Mouse (Mus musculus) CH12.LX (cell line): ENCODE data around the gene Ina. TPM values are rescaled to one million over a fixed set of nuclear protein-coding genes. Genes with fewer than 3 reads are reported as not detected.
A peak's percentile ranks its signal among the peaks of the same experiment; 100 is the strongest.

ENCODE experiments used
- DNase-seq: peaks from one replicate; pipeline ENCODE4 v3.0.0-alpha.2; 2013; ENCODE audit errors: extremely low read depth
- H3K27ac ChIP-seq: 2 replicates; pipeline ENCODE4 v1.5.1; 2012; ENCODE audit warnings: low read depth, mild to moderate bottlenecking, control low read depth, moderate library complexity; ENCODE audit not compliant: insufficient read depth
- H3K27me3 ChIP-seq: replicated peaks from 2 replicates; pipeline ENCODE3; 2012; ENCODE audit warnings: inconsistent platforms
- H3K36me3 ChIP-seq, 2 experiments: replicated peaks in 1 of 2; 2 replicates each; pipeline versions ENCODE3 to v1.6.1; 2012; ENCODE audit warnings: inconsistent platforms in 1 of 2, low read length in 1 of 2, mild to moderate bottlenecking in 1 of 2, mixed read lengths in 1 of 2, moderate library complexity in 1 of 2; ENCODE audit not compliant: control insufficient read depth in 1 of 2, insufficient read depth in 1 of 2
- H3K4me1 ChIP-seq, 2 experiments: 2 replicates each; pipeline ENCODE4 v1.6.1; 2012; ENCODE audit warnings: inconsistent platforms in 1 of 2, moderate library complexity in 1 of 2; ENCODE audit not compliant: insufficient read depth in 2 of 2, control insufficient read depth in 1 of 2
- H3K4me2 ChIP-seq: 2 replicates; pipeline ENCODE4 v1.6.1; 2012; ENCODE audit warnings: low read depth, mild to moderate bottlenecking, control low read depth; ENCODE audit not compliant: poor library complexity, insufficient read depth, severe bottlenecking
- H3K4me3 ChIP-seq, 3 experiments: fragments of 150-350 bp in 1 of 3; sonication (generic) in 1 of 3; replicated peaks in 1 of 3; 2 replicates each; pipeline versions ENCODE3 to v1.5.1; 2011 to 2012; ENCODE audit warnings: low read depth in 2 of 3, low read length in 2 of 3, mild to moderate bottlenecking in 2 of 3, moderate library complexity in 2 of 3, control low read depth in 1 of 3, improper control_type of control experiment in 1 of 3, inconsistent platforms in 1 of 3, mixed read lengths in 1 of 3; ENCODE audit not compliant: poor library complexity in 1 of 3
- H3K79me2 ChIP-seq: replicated peaks from 2 replicates; pipeline ENCODE4 v1.6.1; 2012; ENCODE audit warnings: mild to moderate bottlenecking, moderate library complexity; ENCODE audit not compliant: control insufficient read depth, poor library complexity, insufficient read depth, severe bottlenecking; ENCODE audit errors: extremely low read depth
- H3K9ac ChIP-seq: 2 replicates; pipeline ENCODE4 v1.6.1; 2012; ENCODE audit warnings: low read depth, mild to moderate bottlenecking, control low read depth, moderate library complexity; ENCODE audit not compliant: insufficient read depth
- H3K9me3 ChIP-seq: replicated peaks from 2 replicates; pipeline ENCODE3; 2012; ENCODE audit warnings: low read length, inconsistent platforms, mixed read lengths
- BHLHE40 ChIP-seq: IDR thresholded peaks from 2 replicates; pipeline ENCODE4 v1.6.1; 2011; ENCODE audit warnings: mild to moderate bottlenecking, low read depth, low read length, improper control_type of control experiment
- CHD1 ChIP-seq: IDR thresholded peaks from 2 replicates; pipeline ENCODE4 v1.6.1; 2012; ENCODE audit warnings: low read depth, low read length, improper control_type of control experiment, inconsistent platforms
- CHD2 ChIP-seq: IDR thresholded peaks from 2 replicates; pipeline ENCODE4 v1.6.1; 2011; ENCODE audit warnings: low read length, improper control_type of control experiment
- CTCF ChIP-seq, 2 experiments: IDR thresholded peaks in 1 of 2; conservative IDR thresholded peaks in 1 of 2; 2 replicates each; pipeline ENCODE4 v1.5.1; 2011 to 2012; ENCODE audit warnings: low read depth in 2 of 2, low read length in 2 of 2, improper control_type of control experiment in 1 of 2, inconsistent platforms in 1 of 2, mild to moderate bottlenecking in 1 of 2, moderate library complexity in 1 of 2
- E2F4 ChIP-seq: IDR thresholded peaks from 2 replicates; pipeline ENCODE4 v1.6.1; 2011; ENCODE audit warnings: low read depth, low read length, improper control_type of control experiment; ENCODE audit not compliant: insufficient replicate concordance
- ELF1 ChIP-seq: IDR thresholded peaks from 2 replicates; pipeline ENCODE4 v1.6.1; 2014; ENCODE audit warnings: low read depth, mild to moderate bottlenecking, inconsistent platforms, low read length, improper control_type of control experiment
- EP300 ChIP-seq: IDR thresholded peaks from 2 replicates; pipeline ENCODE4 v1.6.1; 2011; ENCODE audit warnings: low read length, improper control_type of control experiment
- ETS1 ChIP-seq: conservative IDR thresholded peaks from 2 replicates; pipeline ENCODE4 v1.6.1; 2012; ENCODE audit warnings: low read depth, mild to moderate bottlenecking, inconsistent platforms, low read length, improper control_type of control experiment, moderate library complexity
- GABPA ChIP-seq: IDR thresholded peaks from 2 replicates; pipeline ENCODE4 v1.6.1; 2012; ENCODE audit warnings: low read depth, low read length, improper control_type of control experiment, inconsistent platforms; ENCODE audit not compliant: insufficient replicate concordance
- HCFC1 ChIP-seq: IDR thresholded peaks from 2 replicates; pipeline ENCODE4 v1.6.1; 2012; ENCODE audit warnings: low read depth, mild to moderate bottlenecking, inconsistent platforms, low read length, improper control_type of control experiment
- IRF4 ChIP-seq: IDR thresholded peaks from 2 replicates; pipeline ENCODE4 v1.6.1; 2014; ENCODE audit warnings: low read depth, mild to moderate bottlenecking, inconsistent platforms, low read length, improper control_type of control experiment
- JUN ChIP-seq: IDR thresholded peaks from 2 replicates; pipeline ENCODE4 v1.6.1; 2011; ENCODE audit warnings: low read depth, mild to moderate bottlenecking, low read length, improper control_type of control experiment, moderate library complexity; ENCODE audit not compliant: insufficient read depth
- JUND ChIP-seq: conservative IDR thresholded peaks from 2 replicates; pipeline ENCODE4 v1.6.1; 2011; ENCODE audit warnings: low read depth, low read length, improper control_type of control experiment
- KAT2A ChIP-seq: IDR thresholded peaks from 2 replicates; pipeline ENCODE4 v1.6.1; 2012; ENCODE audit warnings: low read length, improper control_type of control experiment, inconsistent platforms; ENCODE audit not compliant: insufficient replicate concordance
- MAFK ChIP-seq: IDR thresholded peaks from 2 replicates; pipeline ENCODE4 v1.6.1; 2011; ENCODE audit warnings: low read length, improper control_type of control experiment; ENCODE audit not compliant: insufficient replicate concordance
- MAX ChIP-seq: IDR thresholded peaks from 2 replicates; pipeline ENCODE4 v1.6.1; 2011; ENCODE audit warnings: low read length, improper control_type of control experiment
- MAZ ChIP-seq: IDR thresholded peaks from 2 replicates; pipeline ENCODE4 v1.6.1; 2012; ENCODE audit warnings: low read depth, mild to moderate bottlenecking, inconsistent platforms, low read length, improper control_type of control experiment, moderate library complexity
- MEF2A ChIP-seq: IDR thresholded peaks from 2 replicates; pipeline ENCODE4 v1.6.1; 2014; ENCODE audit warnings: low read depth, mild to moderate bottlenecking, inconsistent platforms, low read length, improper control_type of control experiment, borderline replicate concordance
- MYC ChIP-seq: IDR thresholded peaks from 2 replicates; pipeline ENCODE4 v1.6.1; 2011; ENCODE audit warnings: low read depth, mild to moderate bottlenecking, improper control_type of control experiment, low read length
- NELFE ChIP-seq: IDR thresholded peaks from 2 replicates; pipeline ENCODE4 v1.6.1; 2011; ENCODE audit warnings: low read depth, low read length, improper control_type of control experiment
- NRF1 ChIP-seq: IDR thresholded peaks from 2 replicates; pipeline ENCODE4 v1.6.1; 2014; ENCODE audit warnings: low read depth, mild to moderate bottlenecking, inconsistent platforms, low read length, improper control_type of control experiment, moderate library complexity
- POLR2A ChIP-seq: IDR thresholded peaks from 2 replicates; pipeline ENCODE4 v1.6.1; 2011; ENCODE audit warnings: low read depth, mild to moderate bottlenecking, improper control_type of control experiment, low read length
- POLR2AphosphoS2 ChIP-seq: IDR thresholded peaks from 2 replicates; pipeline ENCODE4 v1.6.1; 2011; ENCODE audit warnings: low read depth, low read length, improper control_type of control experiment
- RAD21 ChIP-seq: IDR thresholded peaks from 2 replicates; pipeline ENCODE4 v1.6.1; 2011; ENCODE audit warnings: low read depth, mild to moderate bottlenecking, low read length, improper control_type of control experiment, moderate library complexity
- SIN3A ChIP-seq: IDR thresholded peaks from 2 replicates; pipeline ENCODE4 v1.6.1; 2012; ENCODE audit warnings: low read length, improper control_type of control experiment, inconsistent platforms
- SMC3 ChIP-seq: IDR thresholded peaks from 2 replicates; pipeline ENCODE4 v1.6.1; 2011; ENCODE audit warnings: low read depth, low read length, improper control_type of control experiment
- TBP ChIP-seq: conservative IDR thresholded peaks from 2 replicates; pipeline ENCODE4 v1.6.1; 2011; ENCODE audit warnings: low read depth, low read length, improper control_type of control experiment
- TCF12 ChIP-seq: IDR thresholded peaks from 2 replicates; pipeline ENCODE4 v1.6.1; 2014; ENCODE audit warnings: low read depth, mild to moderate bottlenecking, inconsistent platforms, low read length, improper control_type of control experiment
- ZKSCAN1 ChIP-seq: IDR thresholded peaks from 2 replicates; pipeline ENCODE4 v1.6.1; 2012; ENCODE audit warnings: low read depth, inconsistent platforms, low read length, improper control_type of control experiment, borderline replicate concordance
- ZMIZ1 ChIP-seq: IDR thresholded peaks from 2 replicates; pipeline ENCODE4 v1.6.1; 2012; ENCODE audit warnings: low read depth, mild to moderate bottlenecking, inconsistent platforms, low read length, improper control_type of control experiment
- ZNF384 ChIP-seq: IDR thresholded peaks from 2 replicates; pipeline ENCODE4 v1.6.1; 2012; ENCODE audit warnings: low read depth, low read length, improper control_type of control experiment, inconsistent platforms
- dilution Hi-C: fragments of 300-500 bp; cut with MboI; formaldehyde crosslinking; loops from 2 replicates; pipeline ENCODE4 v1.14.3; 2020; ENCODE audit warnings: low sequenced_read_pairs; ENCODE audit not compliant: extremely low pct_unique_long_range_greater_than_20kb, extremely low pct_ligation_motif_present
- in situ Hi-C: fragments of 300-500 bp; cut with MboI; formaldehyde crosslinking; loops from 3 replicates; pipeline ENCODE4 v1.14.3; 2019; ENCODE audit warnings: low sequenced_read_pairs, low pct_ligation_motif_present, low pct_unique_long_range_greater_than_20kb, mixed read lengths
- polyA plus RNA-seq: library from polyadenylated mRNA; unstranded; fragments of >175 nt; gene quantifications from 2 replicates; pipeline ENCODE4 v1.2.1, GENCODE M21; 2012; ENCODE audit warnings: low read depth; ENCODE audit not compliant: insufficient read length
- total RNA-seq, 2 experiments: library from RNA; depleted of rRNA; stranded (reverse); fragments of 300-350 nt in 1 of 2; fragments of >200 nt in 1 of 2; gene quantifications; 2 replicates each; pipeline ENCODE4 v1.2.3; 2012 to 2014

Ina gene
- total and polyA plus RNA-seq, 3 experiments = not detected

- Histone ChIP-seq H3K4me3 (peak within 1 kb of the TSS; percentile 73 to 97 (median 93)), H3K9me3 (no peaks in the 10 kb centered on the region), H3K27ac (peak within 1 kb of the TSS; percentile 57; the same call in 1 of the 2 replicates), H3K9ac (peak within 1 kb of the TSS; percentile 91), H3K4me1 (peaks cover 0 to 16% of the 10 kb centered on the region in 2 experiments; a peak in 2 of 4 replicates), H3K79me2 (peaks cover 10% of the 10 kb centered on the region), H3K27me3 (no peaks in the 10 kb centered on the region), H3K36me3 (peaks cover 4 to 23% of the 10 kb centered on the region in 2 experiments), H3K4me2 (peak within 1 kb of the TSS; percentile 83)
- dilution Hi-C loops (no loop called here), in situ Hi-C loops (no loop called here)
- TF ChIP-seq CHD1 = no peak
- TF ChIP-seq E2F4 = no peak
- peak; percentile 84; the same call in 1 of the 2 replicates for TF ChIP-seq KAT2A
- no peak for TF ChIP-seq SMC3
- no peak for TF ChIP-seq MEF2A
- peak; percentile 86 for TF ChIP-seq NELFE
- no peak for TF ChIP-seq CTCF (conservative IDR thresholded peaks at IDR 0.05 in 1 of 2, IDR thresholded peaks at IDR 0.05 in 1 of 2; ENCODE audit: low read depth in 2 of 2, low read length in 2 of 2)
- peak; percentile 76 for TF ChIP-seq SIN3A
- TF ChIP-seq NRF1 = peak; percentile 62; the same call in 1 of the 2 replicates
- peak; percentile 79 for TF ChIP-seq BHLHE40
- no peak for TF ChIP-seq RAD21
- peak; percentile 59; the same call in 1 of the 2 replicates for TF ChIP-seq MYC
- peak; percentile 100 for TF ChIP-seq TCF12
- no peak for TF ChIP-seq EP300
- TF ChIP-seq ZMIZ1 = peak; percentile 72; the same call in 1 of the 2 replicates
- TF ChIP-seq MAZ = peak; percentile 29; the same call in 1 of the 2 replicates
- no peak for TF ChIP-seq GABPA
- TF ChIP-seq POLR2AphosphoS2 = peak; percentile 57; the same call in 1 of the 2 replicates
- TF ChIP-seq TBP = peak; percentile 96
- TF ChIP-seq JUN = no peak
- no peak for TF ChIP-seq ETS1
- TF ChIP-seq POLR2A = peak; percentile 91
- TF ChIP-seq ZNF384 = peak; percentile 71
- no peak for TF ChIP-seq MAFK
- no peak for TF ChIP-seq ZKSCAN1
- TF ChIP-seq IRF4 = peak; percentile 85
- TF ChIP-seq HCFC1 = peak; percentile 81
- peak; percentile 89 for TF ChIP-seq ELF1
- TF ChIP-seq JUND = no peak
- peak; percentile 71 for TF ChIP-seq MAX
- TF ChIP-seq CHD2 = no peak
- peak; percentile 98 for DNase-seq
These were observed 52.8 kb downstream of the Ina start, which contains the start of gene Taf5 for GRCm38 (mm10) chr19:47067096-47067882. Taf5 (plus strand) TSS chr19:47067746.
